Comparison of ENCODE assay signal across 18 mouse cellular contexts in the genomic region with DNA sequence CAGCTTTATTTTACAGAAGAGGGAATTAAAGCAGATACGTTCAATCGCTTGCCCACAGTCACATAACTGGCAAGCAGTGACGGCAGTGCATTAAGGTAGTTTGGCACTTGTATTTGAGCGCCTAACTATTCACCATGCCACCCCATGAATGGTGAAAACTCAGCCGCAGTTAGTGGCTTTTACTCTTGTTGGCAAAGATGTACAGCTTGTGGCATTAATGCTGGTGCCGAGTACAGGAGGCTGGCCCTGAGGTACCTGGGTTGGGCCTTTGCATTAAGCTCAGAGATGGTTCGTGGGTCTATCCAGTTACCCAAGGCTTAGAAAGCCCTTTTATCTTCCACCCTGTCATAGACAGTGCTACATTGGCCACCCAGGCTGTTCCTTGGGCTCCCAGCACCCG.
DNase-seq lines count a peak whose midpoint lies in the region; ATAC-seq and TF ChIP-seq lines count a peak whose summit lies in the region.
"Had no signal": no experiment of that assay in that cellular context is flagged by ENCODE, and none has a peak within 500 bp of the region (broad histone marks: within the 10 kb centered on the region; RNA-seq: fewer than 3 reads in every experiment).

No protein-coding gene starts in this region.

- no peak for ATAC-seq in forebrain, embryonic 14.5 days
- ATAC-seq in forebrain, embryonic 16.5 days, result no peak
- ATAC-seq in hindbrain, embryonic 12.5 days (ENCODE audit: low FRiP score), result no peak
- ATAC-seq in midbrain, postnatal 0 days (ENCODE audit: low FRiP score), result no peak

- H3K4me1 ChIP-seq in forebrain, embryonic 14.5 days (ENCODE audit: control insufficient read depth, insufficient read depth, low read length), result peaks cover 10% of the 10 kb centered on the region
- peaks cover 6% of the 10 kb centered on the region for H3K4me1 ChIP-seq in forebrain, embryonic 16.5 days (replicated peaks; ENCODE audit: control insufficient read depth, insufficient read depth, low read length)
- peaks cover 71% of the 10 kb centered on the region for H3K4me1 ChIP-seq in hindbrain, embryonic 12.5 days
- H3K4me1 ChIP-seq in midbrain, embryonic 10.5 days, result peaks cover 100% of the 10 kb centered on the region
- peaks cover 15% of the 10 kb centered on the region for H3K4me1 ChIP-seq in midbrain, postnatal 0 days (ENCODE audit: insufficient read depth, low read length)

- no peak for TF ChIP-seq CTCF in midbrain, postnatal 0 days (IDR thresholded peaks at IDR 0.05)
- TF ChIP-seq CTCF in left cerebral cortex, adult 2 months (IDR thresholded peaks at IDR 0.05), result no peak

- H3K9me3 ChIP-seq in forebrain, embryonic 14.5 days (replicated peaks; ENCODE audit: control insufficient read depth, low read length), result no peaks in the 10 kb centered on the region
- H3K9me3 ChIP-seq in forebrain, embryonic 16.5 days (ENCODE audit: control insufficient read depth, low read length), result no peaks in the 10 kb centered on the region
- H3K9me3 ChIP-seq in hindbrain, embryonic 12.5 days (replicated peaks), result no peaks in the 10 kb centered on the region
- no peaks in the 10 kb centered on the region for H3K9me3 ChIP-seq in midbrain, embryonic 10.5 days (replicated peaks)
- H3K9me3 ChIP-seq in midbrain, postnatal 0 days (ENCODE audit: low read length), result no peaks in the 10 kb centered on the region
- H3K9me3 ChIP-seq: limb, embryonic 12.5 days; liver, embryonic 13.5 days had no signal

- H3K4me2 ChIP-seq in forebrain, embryonic 14.5 days (ENCODE audit: low read length), result no peak overlapping the region
- H3K4me2 ChIP-seq in forebrain, embryonic 16.5 days (ENCODE audit: low read length), result no peak overlapping the region
- 0 out of 2 replicates have a peak overlapping the region, but pooled peaks have one; percentile 1 for H3K4me2 ChIP-seq in hindbrain, embryonic 12.5 days (replicated peaks)
- no peak overlapping the region for H3K4me2 ChIP-seq in midbrain, postnatal 0 days (ENCODE audit: low read depth, low read length, poor library complexity, severe bottlenecking)
- H3K4me2 ChIP-seq: liver, embryonic 13.5 days; lung, embryonic 14.5 days had no signal

- no peak for DNase-seq in forebrain, embryonic 14.5 days (ENCODE audit: low spot score)
- DNase-seq in midbrain, embryonic 10.5 days (ENCODE audit: low spot score), result no peak
- no peak for DNase-seq in midbrain, postnatal 0 days (ENCODE audit: low spot score)
- no peak for DNase-seq in adrenal gland, postnatal 36 days
- no peak for DNase-seq in layer of hippocampus, postnatal 36 days
- DNase-seq in left cerebral cortex, adult 2 months (ENCODE audit: extremely low spot score in 1 of 2, low spot score in 2 of 2), result no peak
- DNase-seq: cerebellum, adult 2 months; gastrocnemius, postnatal 10 days; heart, adult 11 months; kidney, adult 11 months; liver, embryonic 13.5 days; lung, embryonic 14.5 days; lung, postnatal 4 days; spleen, adult 18-20 months; thymus, postnatal 25 days had no signal

- intact Hi-C loops in left cerebral cortex, adult 2 months (cut with DNase I), result no loop called here

- no peaks in the 10 kb centered on the region for H3K27me3 ChIP-seq in forebrain, embryonic 14.5 days (replicated peaks; ENCODE audit: control insufficient read depth, insufficient read depth, low read length)
- no peaks in the 10 kb centered on the region for H3K27me3 ChIP-seq in forebrain, embryonic 16.5 days (replicated peaks; ENCODE audit: control insufficient read depth, insufficient read depth, low read length)
- no peaks in the 10 kb centered on the region for H3K27me3 ChIP-seq in hindbrain, embryonic 12.5 days
- peaks cover 8% of the 10 kb centered on the region; the same call in 1 of the 2 replicates for H3K27me3 ChIP-seq in midbrain, embryonic 10.5 days (ENCODE audit: low read depth, poor library complexity, severe bottlenecking)
- H3K27me3 ChIP-seq in midbrain, postnatal 0 days (ENCODE audit: insufficient read depth, low read length), result no peaks in the 10 kb centered on the region

- no peaks in the 10 kb centered on the region for H3K36me3 ChIP-seq in forebrain, embryonic 14.5 days (ENCODE audit: control insufficient read depth, insufficient read depth, low read length)
- H3K36me3 ChIP-seq in forebrain, embryonic 16.5 days (ENCODE audit: control insufficient read depth, insufficient read depth), result no peaks in the 10 kb centered on the region
- no peaks in the 10 kb centered on the region for H3K36me3 ChIP-seq in hindbrain, embryonic 12.5 days
- H3K36me3 ChIP-seq in midbrain, embryonic 10.5 days, result 0 out of 2 replicates have a peak, but pooled peaks cover 2% of the 10 kb centered on the region
- no peaks in the 10 kb centered on the region for H3K36me3 ChIP-seq in midbrain, postnatal 0 days (ENCODE audit: insufficient read depth, low read length)
- H3K36me3 ChIP-seq: limb, embryonic 12.5 days; liver, embryonic 13.5 days had no signal

- no peak overlapping the region for H3K9ac ChIP-seq in forebrain, embryonic 14.5 days (ENCODE audit: low read length)
- no peak overlapping the region for H3K9ac ChIP-seq in forebrain, embryonic 16.5 days (replicated peaks; ENCODE audit: low read depth, low read length)
- H3K9ac ChIP-seq in hindbrain, embryonic 12.5 days, result no peak overlapping the region
- H3K9ac ChIP-seq in midbrain, postnatal 0 days (replicated peaks; ENCODE audit: low read length, poor library complexity, severe bottlenecking), result 0 out of 2 replicates have a peak overlapping the region, but pooled peaks have one; percentile 24
- H3K9ac ChIP-seq: liver, embryonic 13.5 days; lung, embryonic 14.5 days had no signal

- no peak overlapping the region for H3K4me3 ChIP-seq in forebrain, embryonic 14.5 days (ENCODE audit: low read depth, low read length)
- no peak overlapping the region for H3K4me3 ChIP-seq in forebrain, embryonic 16.5 days (replicated peaks; ENCODE audit: low read length)
- no peak overlapping the region for H3K4me3 ChIP-seq in hindbrain, embryonic 12.5 days
- peak overlapping the region; percentile 17 for H3K4me3 ChIP-seq in midbrain, embryonic 10.5 days
- H3K4me3 ChIP-seq in midbrain, postnatal 0 days (ENCODE audit: low read depth, low read length), result no peak overlapping the region
- no peak overlapping the region for H3K4me3 ChIP-seq in left cerebral cortex, adult 2 months
- H3K4me3 ChIP-seq: limb, embryonic 12.5 days; liver, embryonic 13.5 days had no signal

- H3K27ac ChIP-seq in forebrain, embryonic 14.5 days (ENCODE audit: low read depth, low read length), result 0 out of 2 replicates have a peak overlapping the region, but pooled peaks have one; percentile 14
- H3K27ac ChIP-seq in forebrain, embryonic 16.5 days (ENCODE audit: low read length), result no peak overlapping the region
- peak overlapping the region; percentile 86 for H3K27ac ChIP-seq in hindbrain, embryonic 12.5 days
- H3K27ac ChIP-seq in midbrain, embryonic 10.5 days (replicated peaks), result peak overlapping the region; percentile 91
- no peak overlapping the region for H3K27ac ChIP-seq in midbrain, postnatal 0 days (ENCODE audit: low read depth, low read length)
- no peak overlapping the region for H3K27ac ChIP-seq in left cerebral cortex, adult 2 months
- H3K27ac ChIP-seq: limb, embryonic 12.5 days; liver, embryonic 13.5 days had no signal

- 50% methylated on average over 8 of the region's 8 CpGs for WGBS in forebrain, embryonic 14.5 days
- 43% methylated on average over 8 of the region's 8 CpGs for whole genome bisulfite sequencing in forebrain, embryonic 16.5 days
- WGBS in hindbrain, embryonic 12.5 days, result 36% methylated on average over 8 of the region's 8 CpGs
- WGBS in midbrain, embryonic 10.5 days, result 46% methylated on average over 8 of the region's 8 CpGs
- 28% methylated on average over 8 of the region's 8 CpGs for WGBS in midbrain, postnatal 0 days

Comparison
In these comparisons a context has a peak if more than half of its experiments do, and no peak if none do; other contexts are left out.
1. H3K27ac ChIP-seq: peak in forebrain, embryonic 14.5 days (single experiment), hindbrain, embryonic 12.5 days (single experiment) and midbrain, embryonic 10.5 days (single experiment); none in forebrain, embryonic 16.5 days (single experiment), midbrain, postnatal 0 days (single experiment) and left cerebral cortex, adult 2 months (single experiment).